Mouse (Mus musculus): ENCODE results near the gene Gm10409.
"Not testable (repeated sequence)": the region's sequence is repeated elsewhere in the genome, so short reads cannot be mapped to it uniquely, and the experiment has no call there.

The Gm10409 gene

GRCm38 (mm10) chr14:3412314-3412713, at the start of gene Gm10409:
Gene Gm10409 (plus strand): TSS chr14:3412614.
- not testable (repeated sequence) for DNase-seq (ENCODE audit: low spot score in 2 of 2)

GRCm38 (mm10) chr14:3394793-3395192, 17.6 kb upstream of the Gm10409 start, which contains the start of gene Gm10413:
Gene Gm10413 (plus strand): TSS chr14:3395093.
- not testable (repeated sequence) for DNase-seq (ENCODE audit: low spot score in 2 of 2)

GRCm38 (mm10) chr14:3427803-3428202, 15.4 kb downstream of the Gm10409 start, which contains the start of gene Gm3005:
Gene Gm3005 (plus strand): TSS chr14:3428103.
- DNase-seq (ENCODE audit: low spot score in 2 of 2): not testable (repeated sequence)

- not testable (repeated sequence) for DNase-seq (ENCODE audit: low spot score in 2 of 2)
These were observed 36.7 kb downstream of the Gm10409 start, which contains the start of gene Gm10408 for GRCm38 (mm10) chr14:3449079-3449478. Gene Gm10408 (plus strand): TSS chr14:3449379.
